Mouse (Mus musculus) brain, embryonic 14.5 days (tissue): ENCODE measurements around the gene Blm. TPM values are rescaled to one million over a fixed set of nuclear protein-coding genes. Genes with fewer than 3 reads are reported as not detected.

Experiments used
- DNase-seq: peaks from one replicate; pipeline ENCODE4 v3.0.0-alpha.2; 2011; ENCODE audit warnings: low read depth
- CTCF ChIP-seq: fragments of 200-500 bp; IDR thresholded peaks from 2 replicates; pipeline ENCODE4 v1.5.1; 2012; ENCODE audit warnings: inconsistent platforms, mild to moderate bottlenecking, moderate library complexity, borderline replicate concordance; ENCODE audit not compliant: insufficient read depth, insufficient read length; ENCODE audit errors: extremely low read depth
- POLR2A ChIP-seq: fragments of 200-500 bp; IDR thresholded peaks from 2 replicates; pipeline ENCODE4 v1.6.1; 2012; ENCODE audit warnings: mild to moderate bottlenecking, inconsistent platforms, borderline replicate concordance; ENCODE audit not compliant: poor library complexity, insufficient read depth, insufficient read length, severe bottlenecking; ENCODE audit errors: extremely low read depth
- polyA plus RNA-seq: library from polyadenylated mRNA; depleted of rRNA; stranded (reverse); fragments of >200 nt; gene quantifications from 2 replicates; pipeline ENCODE4 v1.2.3, GENCODE M21; 2012

Blm gene
- polyA plus RNA-seq, 1 experiment: 11.7 TPM

- no peak for DNase-seq
- TF ChIP-seq CTCF (no peak), POLR2A (no peak)
Observed at GRCm38 (mm10) chr7:80456327-80456726, 78.6 kb downstream of the Blm start.

DNA sequence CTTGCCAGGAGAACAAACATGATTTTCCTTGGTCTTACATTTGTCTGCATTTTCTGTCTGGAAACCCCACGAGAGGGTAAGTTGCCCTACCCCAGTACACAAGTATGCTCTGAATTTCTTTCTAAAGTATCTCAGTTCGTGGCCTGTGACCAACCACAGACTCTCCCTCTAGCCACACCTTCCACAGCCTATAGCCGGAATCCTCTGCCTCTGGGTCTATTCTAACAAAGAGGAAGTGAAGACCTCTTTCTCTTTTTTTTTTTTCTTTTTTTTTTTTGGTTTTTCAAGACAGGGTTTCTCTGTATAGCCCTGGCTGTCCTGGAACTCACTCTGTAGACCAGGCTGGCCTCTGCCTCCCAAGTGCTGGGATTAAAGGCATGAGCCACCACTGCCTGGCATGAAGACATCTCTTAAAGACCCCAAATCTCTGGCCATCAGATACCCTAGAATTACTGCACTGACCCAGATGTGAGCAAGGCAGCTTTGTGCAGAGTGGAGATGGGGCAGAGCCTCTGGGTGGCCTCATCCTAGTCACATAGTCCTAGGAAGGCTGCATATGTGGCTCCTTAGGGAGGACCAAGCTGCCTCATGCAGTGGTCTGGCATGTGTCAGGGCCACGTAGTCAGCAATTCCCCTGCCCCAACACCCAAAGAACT lies 79.3 kb downstream of the Blm start:
- no peak for DNase-seq
- TF ChIP-seq POLR2A: no peak

DNA sequence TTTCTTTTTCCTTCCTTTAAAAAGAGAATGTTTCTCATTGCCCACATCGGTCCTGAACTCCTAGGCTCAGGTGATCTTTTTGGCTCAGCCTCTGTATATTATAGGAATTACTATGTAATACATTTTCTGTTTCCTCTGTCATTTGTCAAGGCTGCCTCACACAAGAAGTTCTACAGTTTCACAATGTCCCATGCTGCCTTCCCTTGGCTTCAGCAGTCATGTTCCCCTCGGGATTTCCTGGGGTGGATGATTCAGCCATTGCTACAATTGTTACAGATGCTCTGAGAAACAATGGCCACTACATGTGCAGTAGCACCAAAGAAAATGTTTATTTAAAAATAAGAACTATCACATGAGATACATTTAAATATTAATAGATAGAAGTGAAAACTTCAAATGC lies 80.1 kb downstream of the Blm start:
- no peak for DNase-seq
- TF ChIP-seq CTCF (no peak), POLR2A (no peak)

- TF ChIP-seq POLR2A (no peak), CTCF (no peak)
- DNase-seq: no peak
Observed at GRCm38 (mm10) chr7:80453997-80454396, 80.9 kb downstream of the Blm start.

DNA sequence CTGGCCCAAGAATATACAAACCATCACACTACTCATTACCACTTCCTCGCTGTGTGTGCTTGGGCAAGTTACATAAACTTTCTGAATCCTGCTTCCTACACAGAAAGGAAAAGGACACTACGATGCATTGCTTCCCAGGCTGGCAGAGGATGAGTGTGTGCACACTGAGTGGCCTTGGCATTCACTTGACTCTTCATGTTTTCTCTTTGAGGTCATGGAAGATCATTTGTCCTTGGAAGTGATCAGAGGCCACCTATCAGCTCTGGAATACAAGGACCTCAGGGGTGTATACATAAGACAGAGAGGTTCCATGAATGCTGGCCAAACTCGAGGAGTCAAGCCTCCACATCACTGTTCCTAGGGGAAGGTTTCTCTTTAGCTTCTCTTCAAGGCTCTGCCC lies 81.8 kb downstream of the Blm start:
- TF ChIP-seq CTCF (no peak), POLR2A (no peak)

DNA sequence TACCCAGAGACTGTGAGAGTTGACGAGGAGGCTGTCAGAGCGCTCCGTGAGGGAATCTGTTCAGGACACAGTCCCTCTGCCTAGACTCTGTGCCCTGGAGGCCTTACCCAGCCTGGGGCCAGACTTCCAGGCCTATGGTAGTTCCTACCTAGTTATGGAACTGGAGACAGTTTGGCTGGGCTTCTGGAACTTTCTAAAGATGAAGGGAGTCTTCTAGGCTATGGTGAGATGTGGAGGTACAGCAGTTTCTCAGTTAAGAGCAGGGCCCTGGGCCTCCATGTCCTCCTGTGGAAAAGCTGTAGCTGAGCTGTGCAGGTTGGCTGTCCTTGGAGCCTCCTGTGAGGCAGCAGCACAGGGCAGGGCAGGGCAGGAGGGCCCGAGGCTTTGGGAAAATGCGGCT lies 82.7 kb downstream of the Blm start:
- DNase-seq: no peak
- TF ChIP-seq CTCF (no peak), POLR2A (no peak)

More for the DNA sequence above, 81.8 kb downstream of the Blm start:
- no peak for DNase-seq

- TF ChIP-seq POLR2A: no peak
- no peak for TF ChIP-seq CTCF
- DNase-seq: no peak
Observed at GRCm38 (mm10) chr7:80451550-80452232, 83.2 kb downstream of the Blm start.

- no peak for TF ChIP-seq CTCF
- TF ChIP-seq POLR2A: no peak
- DNase-seq: no peak
Observed at GRCm38 (mm10) chr7:80450354-80450753, 84.6 kb downstream of the Blm start.

DNA sequence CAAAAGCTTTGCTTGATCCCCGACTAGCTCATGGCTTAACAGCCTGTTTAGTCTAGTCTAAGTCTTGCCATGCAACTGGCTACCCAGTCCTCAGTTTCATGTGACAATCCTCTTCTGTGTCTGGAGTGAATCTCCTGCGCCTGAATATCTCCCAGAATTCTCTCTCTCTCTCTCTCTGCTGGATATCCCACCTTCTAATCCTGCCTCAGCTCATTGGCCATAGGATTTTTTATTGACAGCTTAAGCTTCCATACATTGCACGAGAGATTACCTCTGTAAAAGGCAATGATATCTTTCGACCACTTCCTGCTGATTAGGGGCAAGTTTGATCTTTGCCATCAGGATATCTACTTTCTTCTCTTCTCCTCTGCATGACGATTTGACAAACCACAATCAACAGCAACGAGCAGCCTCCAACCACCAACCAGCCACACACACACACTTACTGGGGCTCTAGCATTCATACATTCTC lies 85.3 kb downstream of the Blm start:
- no peak for TF ChIP-seq POLR2A
- no peak for TF ChIP-seq CTCF

GRCm38 (mm10) chr7:80447336-80447735 lies 87.6 kb downstream of the Blm start:
- no peak for DNase-seq
- TF ChIP-seq POLR2A: no peak
- no peak for TF ChIP-seq CTCF

More for the DNA sequence above, 85.3 kb downstream of the Blm start:
- DNase-seq: peak; percentile 27

- TF ChIP-seq POLR2A: no peak
- no peak for TF ChIP-seq CTCF
- DNase-seq: no peak
Observed at GRCm38 (mm10) chr7:80446221-80446878, 88.6 kb downstream of the Blm start.

DNA sequence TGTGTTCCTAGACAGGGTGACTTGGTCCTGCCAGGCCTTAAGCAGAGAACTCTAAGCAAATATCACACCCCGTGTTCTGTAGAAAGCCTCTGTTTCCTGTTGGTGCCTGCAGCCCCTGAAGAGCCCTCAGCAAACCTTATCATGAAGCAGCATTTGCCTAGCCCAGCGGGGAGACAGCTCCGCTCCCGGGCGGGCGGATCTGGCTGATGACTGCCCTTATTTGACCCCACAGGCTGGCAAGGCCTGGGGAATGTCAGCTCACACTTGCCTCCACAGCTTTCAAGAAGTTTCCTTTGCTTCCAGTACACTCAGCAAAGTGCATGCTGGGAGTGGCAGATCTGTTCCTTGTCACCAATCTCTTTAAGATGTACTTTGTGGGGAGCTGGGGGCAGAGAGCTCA lies 89.4 kb downstream of the Blm start:
- DNase-seq: no peak
- TF ChIP-seq CTCF: no peak
- no peak for TF ChIP-seq POLR2A
